Mouse (Mus musculus): Measurements from ENCODE around the gene Eci1. TPM values are rescaled to one million over a fixed set of nuclear protein-coding genes. Genes with fewer than 3 reads are reported as not detected.

Gene Eci1
- total and polyA plus RNA-seq, 2 experiments from 2014 or later, result 595 to 624 TPM

- Histone ChIP-seq H3K4me1 (ENCODE audit: control insufficient read depth, insufficient read depth) (no peaks in the 10 kb centered on the region), H3K36me3 (replicated peaks; ENCODE audit: control insufficient read depth, insufficient read depth, low read length) (peaks cover 20% of the 10 kb centered on the region), H3K9ac (replicated peaks; ENCODE audit: low read depth, low read length) (no peak overlapping the region), H3K9me3 (replicated peaks; ENCODE audit: control insufficient read depth, low read length) (no peaks in the 10 kb centered on the region), H3K4me3 (ENCODE audit: low read depth, low read length) (no peak overlapping the region), H3K27me3 (ENCODE audit: control insufficient read depth, insufficient read depth, low read length) (no peaks in the 10 kb centered on the region), H3K27ac (ENCODE audit: low read depth) (no peak overlapping the region), H3K4me2 (ENCODE audit: low read depth, low read length) (no peak overlapping the region)
- 69% methylated on average over 8 of the region's 8 CpGs for WGBS
- DNase-seq (ENCODE audit: low spot score) (no peak), ATAC-seq (ENCODE audit: insufficient read depth, low read depth) (no peak)
- no peak for TF ChIP-seq EP300 (IDR thresholded peaks at IDR 0.05; ENCODE audit: low read depth)
- no peak; the same call in 1 of the 2 replicates for TF ChIP-seq CTCF (IDR thresholded peaks at IDR 0.05; ENCODE audit: low read depth)
Measured at GRCm38 (mm10) chr17:24391149-24391548, 35.3 kb upstream of the Eci1 start.

- TF ChIP-seq EP300 (IDR thresholded peaks at IDR 0.05; ENCODE audit: low read depth) (no peak), CTCF (IDR thresholded peaks at IDR 0.05; ENCODE audit: low read depth) (no peak)
- H3K27me3 ChIP-seq (ENCODE audit: control insufficient read depth, insufficient read depth, low read length), result no peaks in the 10 kb centered on the region
- ATAC-seq (ENCODE audit: insufficient read depth, low read depth), result no peak
Measured at GRCm38 (mm10) chr17:24393527-24393926, 32.9 kb upstream of the Eci1 start.

GRCm38 (mm10) chr17:24394456-24394855 lies 32.0 kb upstream of the Eci1 start:
- Histone ChIP-seq H3K9ac (replicated peaks; ENCODE audit: low read depth, low read length) (no peak overlapping the region), H3K4me1 (ENCODE audit: control insufficient read depth, insufficient read depth) (no peaks in the 10 kb centered on the region), H3K9me3 (replicated peaks; ENCODE audit: control insufficient read depth, low read length) (no peaks in the 10 kb centered on the region), H3K27me3 (ENCODE audit: control insufficient read depth, insufficient read depth, low read length) (no peaks in the 10 kb centered on the region), H3K27ac (ENCODE audit: low read depth) (no peak overlapping the region), H3K4me3 (ENCODE audit: low read depth, low read length) (no peak overlapping the region), H3K36me3 (replicated peaks; ENCODE audit: control insufficient read depth, insufficient read depth, low read length) (peaks cover 18% of the 10 kb centered on the region; the same call in 1 of the 2 replicates), H3K4me2 (ENCODE audit: low read depth, low read length) (no peak overlapping the region)
- whole genome bisulfite sequencing, result 85% methylated on average over 7 of the region's 7 CpGs
- no peak for TF ChIP-seq CTCF (IDR thresholded peaks at IDR 0.05; ENCODE audit: low read depth)
- no peak for TF ChIP-seq EP300 (IDR thresholded peaks at IDR 0.05; ENCODE audit: low read depth)
- no peak for DNase-seq (ENCODE audit: low spot score)
- no peak for ATAC-seq (ENCODE audit: insufficient read depth, low read depth)

More at GRCm38 (mm10) chr17:24393527-24393926, 32.9 kb upstream of the Eci1 start:
- H3K36me3 ChIP-seq (replicated peaks; ENCODE audit: control insufficient read depth, insufficient read depth, low read length), result peaks cover 13% of the 10 kb centered on the region; the same call in 1 of the 2 replicates
- no peak for DNase-seq (ENCODE audit: low spot score)
- 57% methylated on average over 4 of the region's 4 CpGs for WGBS
- H3K9ac ChIP-seq (replicated peaks; ENCODE audit: low read depth, low read length), result no peak overlapping the region
- no peak overlapping the region for H3K4me2 ChIP-seq (ENCODE audit: low read depth, low read length)
- no peak overlapping the region for H3K4me3 ChIP-seq (ENCODE audit: low read depth, low read length)
- H3K27ac ChIP-seq (ENCODE audit: low read depth), result no peak overlapping the region
- no peaks in the 10 kb centered on the region for H3K9me3 ChIP-seq (replicated peaks; ENCODE audit: control insufficient read depth, low read length)
- no peaks in the 10 kb centered on the region for H3K4me1 ChIP-seq (ENCODE audit: control insufficient read depth, insufficient read depth)

GRCm38 (mm10) chr17:24402371-24402770 lies 24.1 kb upstream of the Eci1 start:
- DNase-seq (ENCODE audit: low spot score) (no peak), ATAC-seq (ENCODE audit: insufficient read depth, low read depth) (no peak)
- Histone ChIP-seq H3K9me3 (replicated peaks; ENCODE audit: control insufficient read depth, low read length) (no peaks in the 10 kb centered on the region), H3K9ac (replicated peaks; ENCODE audit: low read depth, low read length) (no peak overlapping the region), H3K27ac (ENCODE audit: low read depth) (no peak overlapping the region), H3K27me3 (ENCODE audit: control insufficient read depth, insufficient read depth, low read length) (no peaks in the 10 kb centered on the region), H3K4me3 (ENCODE audit: low read depth, low read length) (no peak overlapping the region), H3K36me3 (replicated peaks; ENCODE audit: control insufficient read depth, insufficient read depth, low read length) (peaks cover 42% of the 10 kb centered on the region), H3K4me2 (ENCODE audit: low read depth, low read length) (no peak overlapping the region), H3K4me1 (ENCODE audit: control insufficient read depth, insufficient read depth) (no peaks in the 10 kb centered on the region)
- 66% methylated on average over 3 of the region's 3 CpGs for WGBS
- no peak for TF ChIP-seq CTCF (IDR thresholded peaks at IDR 0.05; ENCODE audit: low read depth)
- no peak for TF ChIP-seq EP300 (IDR thresholded peaks at IDR 0.05; ENCODE audit: low read depth)

GRCm38 (mm10) chr17:24407116-24407803 lies 19.2 kb upstream of the Eci1 start:
- WGBS, result 82% methylated on average over 12 of the region's 12 CpGs
- no peak overlapping the region for H3K9ac ChIP-seq (replicated peaks; ENCODE audit: low read depth, low read length)
- DNase-seq (ENCODE audit: low spot score) (no peak), ATAC-seq (ENCODE audit: insufficient read depth, low read depth) (no peak)
- H3K9me3 ChIP-seq (replicated peaks; ENCODE audit: control insufficient read depth, low read length), result no peaks in the 10 kb centered on the region
- H3K4me2 ChIP-seq (ENCODE audit: low read depth, low read length), result no peak overlapping the region
- no peak overlapping the region for H3K4me3 ChIP-seq (ENCODE audit: low read depth, low read length)
- TF ChIP-seq EP300 (IDR thresholded peaks at IDR 0.05; ENCODE audit: low read depth), result no peak
- TF ChIP-seq CTCF (IDR thresholded peaks at IDR 0.05; ENCODE audit: low read depth), result no peak
- H3K27ac ChIP-seq (ENCODE audit: low read depth), result no peak overlapping the region
- no peaks in the 10 kb centered on the region for H3K4me1 ChIP-seq (ENCODE audit: control insufficient read depth, insufficient read depth)
- H3K27me3 ChIP-seq (ENCODE audit: control insufficient read depth, insufficient read depth, low read length), result no peaks in the 10 kb centered on the region
- H3K36me3 ChIP-seq (replicated peaks; ENCODE audit: control insufficient read depth, insufficient read depth, low read length), result peaks cover 56% of the 10 kb centered on the region
